Mouse (Mus musculus) G1E (cell line): ENCODE results near the gene Shank2.

Source experiments
- CTCF ChIP-seq: IDR thresholded peaks from 2 replicates; pipeline ENCODE4 v1.5.1; 2012; ENCODE audit warnings: low read depth, low read length, inconsistent platforms, mixed read lengths
- GATA1 ChIP-seq: IDR thresholded peaks from 2 replicates; pipeline ENCODE4 v1.6.1; 2012; ENCODE audit warnings: borderline replicate concordance, low read length, inconsistent platforms, mixed read lengths
- GATA2 ChIP-seq: IDR thresholded peaks from 2 replicates; pipeline ENCODE4 v1.6.1; 2012; ENCODE audit warnings: low read depth, low read length, inconsistent platforms, borderline replicate concordance
- POLR2AphosphoS5 ChIP-seq: IDR thresholded peaks from 2 replicates; pipeline ENCODE4 v1.6.1; 2012; ENCODE audit warnings: low read depth, low read length, inconsistent platforms; ENCODE audit not compliant: insufficient replicate concordance
- TAL1 ChIP-seq: conservative IDR thresholded peaks from 2 replicates; pipeline ENCODE4 v1.6.1; 2012; ENCODE audit warnings: low read depth, low read length, inconsistent platforms, mixed read lengths

DNA sequence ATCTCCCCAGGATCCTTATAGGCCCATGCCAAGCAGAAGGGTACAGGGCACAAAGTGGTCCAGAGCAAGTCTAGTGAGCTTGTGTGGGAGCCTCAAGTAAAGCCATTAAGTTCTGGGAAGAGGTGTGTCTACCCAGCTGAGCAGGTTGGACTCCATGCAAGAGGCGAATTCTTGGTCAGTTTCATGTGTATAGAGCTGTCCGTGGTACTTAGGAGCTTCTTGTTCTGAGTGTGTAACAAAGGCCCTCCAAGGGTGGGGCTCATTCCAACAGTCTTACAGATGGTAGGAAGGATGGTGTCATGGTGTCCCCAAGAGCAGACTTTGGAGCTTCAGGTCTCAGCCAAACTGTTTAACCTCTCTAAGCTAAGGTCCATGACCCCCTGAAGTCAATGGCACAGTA lies 158.3 kb downstream of the Shank2 start:
- no peak for TF ChIP-seq CTCF
- no peak for TF ChIP-seq TAL1
- no peak for TF ChIP-seq GATA1
- no peak for TF ChIP-seq POLR2AphosphoS5
- no peak for TF ChIP-seq GATA2
